Mouse (Mus musculus) testis, adult 2 months (tissue): Measurements from ENCODE around the gene Psmd2. TPM values are rescaled to one million over a fixed set of nuclear protein-coding genes. Genes with fewer than 3 reads are reported as not detected.

Source experiments
- H3K27ac ChIP-seq: fragments of 200-500 bp; 2 replicates; pipeline ENCODE4 v1.5.1; 2012; ENCODE audit warnings: low read depth, low read length; ENCODE audit not compliant: control insufficient read depth, insufficient read depth
- H3K27me3 ChIP-seq: fragments of 200-500 bp; 2 replicates; pipeline ENCODE4 v1.6.1; 2012; ENCODE audit warnings: mild to moderate bottlenecking, low read length, moderate library complexity; ENCODE audit not compliant: control insufficient read depth, insufficient read depth
- H3K36me3 ChIP-seq: fragments of 200-500 bp; 2 replicates; pipeline ENCODE4 v1.6.1; 2012; ENCODE audit warnings: mild to moderate bottlenecking, low read length; ENCODE audit not compliant: control insufficient read depth, insufficient read depth
- H3K4me1 ChIP-seq: fragments of 200-500 bp; 2 replicates; pipeline ENCODE4 v1.6.1; 2012; ENCODE audit warnings: low read length; ENCODE audit not compliant: control insufficient read depth, insufficient read depth
- H3K4me3 ChIP-seq: fragments of 200-500 bp; 2 replicates; pipeline ENCODE4 v1.5.1; 2012; ENCODE audit warnings: low read depth, mild to moderate bottlenecking, low read length, moderate library complexity, mixed read lengths; ENCODE audit not compliant: control insufficient read depth
- CTCF ChIP-seq: fragments of 200-500 bp; IDR thresholded peaks from 2 replicates; pipeline ENCODE4 v1.5.1; 2012; ENCODE audit warnings: low read depth, mild to moderate bottlenecking, inconsistent platforms, low read length, moderate library complexity; ENCODE audit not compliant: control insufficient read depth, insufficient read depth, insufficient replicate concordance
- POLR2A ChIP-seq: fragments of 200-500 bp; IDR thresholded peaks from 2 replicates; pipeline ENCODE4 v1.6.1; 2012; ENCODE audit warnings: low read depth, mild to moderate bottlenecking, inconsistent platforms, low read length, moderate library complexity; ENCODE audit not compliant: control insufficient read depth
- polyA plus RNA-seq: library from polyadenylated mRNA; depleted of rRNA; stranded (reverse); fragments of >200 nt; gene quantifications from 2 replicates; pipeline ENCODE4 v1.2.3, GENCODE M21; 2012

Psmd2 gene
- polyA plus RNA-seq, 1 experiment = 287 TPM

- Histone ChIP-seq H3K4me3 (peak overlapping the region; percentile 88), H3K4me1 (peaks cover 22% of the 10 kb centered on the region), H3K27me3 (peaks cover 2% of the 10 kb centered on the region; the same call in 1 of the 2 replicates), H3K36me3 (no peaks in the 10 kb centered on the region), H3K27ac (no peak overlapping the region)
- no peak for TF ChIP-seq POLR2A
- no peak for TF ChIP-seq CTCF
These were observed 30.7 kb upstream of the Psmd2 start for GRCm38 (mm10) chr16:20620751-20621190.

DNA sequence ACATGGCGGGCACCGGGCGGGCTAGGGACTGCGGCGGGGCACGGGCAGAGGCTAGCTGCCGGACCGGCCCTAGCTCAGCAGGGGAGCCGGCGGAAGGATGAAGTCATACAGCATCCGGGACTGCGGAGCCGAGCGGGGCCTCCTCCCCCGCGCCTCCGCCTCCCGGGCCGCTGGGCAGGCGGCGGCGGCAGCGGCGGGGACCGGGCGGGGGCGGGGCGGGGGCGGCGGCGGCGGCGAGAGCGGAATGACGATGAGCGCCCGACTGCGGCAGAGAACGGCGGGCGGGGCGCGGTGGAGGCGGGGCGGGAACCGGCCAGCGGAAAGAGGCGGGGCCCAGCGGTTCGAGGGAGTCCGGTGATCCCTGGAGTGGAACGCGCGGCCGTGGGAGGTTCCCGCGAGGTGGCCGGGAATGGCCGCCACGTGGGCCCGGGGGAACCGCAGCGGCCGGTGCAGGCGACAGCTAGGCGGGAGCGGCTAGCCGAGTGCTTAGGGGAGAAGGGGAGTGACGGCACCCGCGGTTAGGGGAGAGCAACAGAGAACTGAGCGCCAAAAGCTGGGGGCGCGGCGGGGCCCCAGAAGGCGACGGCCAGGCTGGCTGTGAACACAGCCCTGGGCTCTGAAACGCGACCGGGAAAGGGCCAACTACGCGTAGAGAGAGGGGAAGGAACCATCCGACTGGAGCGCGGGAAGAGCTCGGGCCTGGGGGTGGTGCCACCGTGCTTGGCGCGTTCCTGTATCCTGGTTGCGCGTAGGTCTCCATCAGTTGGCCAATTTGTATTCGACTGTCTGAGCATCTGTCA, 30.1 kb upstream of the Psmd2 start, which contains the start of gene Camk2n2:
Gene Camk2n2 (minus strand): TSS at position 97 of the 800 bp plus-strand sequence.
- H3K36me3 ChIP-seq = no peaks in the 10 kb centered on the region
- peak within 1 kb of the TSS; percentile 32 for H3K27ac ChIP-seq

GRCm38 (mm10) chr16:20621991-20622685, 29.3 kb upstream of the Psmd2 start:
- Histone ChIP-seq H3K4me1 (peaks cover 22% of the 10 kb centered on the region), H3K4me3 (peak overlapping the region; percentile 88), H3K27ac (peak overlapping the region; percentile 32; the same call in 1 of the 2 replicates), H3K36me3 (no peaks in the 10 kb centered on the region), H3K27me3 (peaks cover 2% of the 10 kb centered on the region; the same call in 1 of the 2 replicates)
- TF ChIP-seq POLR2A (0 out of 2 replicates have a peak, but pooled peaks have one; percentile 26), CTCF (no peak)

More for the DNA sequence above, 30.1 kb upstream of the Psmd2 start, which contains the start of gene Camk2n2:
- Histone ChIP-seq H3K27me3 (peaks cover 2% of the 10 kb centered on the region; the same call in 1 of the 2 replicates), H3K4me1 (peaks cover 22% of the 10 kb centered on the region), H3K4me3 (peak within 1 kb of the TSS; percentile 88)
- TF ChIP-seq POLR2A (no peak), CTCF (no peak)

DNA sequence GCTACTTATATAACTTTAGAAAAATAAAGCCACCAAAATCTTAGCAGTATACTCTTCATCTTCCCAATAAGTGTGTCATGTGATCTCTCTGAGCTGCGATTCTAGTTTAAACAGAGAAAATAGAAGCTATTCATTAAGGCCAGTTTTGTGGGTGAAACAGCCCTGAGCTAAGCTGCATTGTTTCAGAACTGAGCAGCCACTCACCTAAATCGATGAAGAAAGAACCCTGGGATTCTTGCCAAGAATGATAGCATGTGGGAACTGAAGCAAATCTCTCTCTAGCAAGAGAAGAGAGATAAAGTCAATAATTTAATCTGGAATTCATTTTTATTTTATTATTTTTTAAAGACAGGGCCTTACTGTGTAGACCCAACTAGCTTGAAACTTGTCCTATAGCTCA, 28.2 kb upstream of the Psmd2 start:
- TF ChIP-seq CTCF (no peak), POLR2A (no peak)
- Histone ChIP-seq H3K36me3 (no peaks in the 10 kb centered on the region), H3K27ac (no peak overlapping the region), H3K4me1 (peaks cover 22% of the 10 kb centered on the region), H3K4me3 (no peak overlapping the region), H3K27me3 (peaks cover 2% of the 10 kb centered on the region; the same call in 1 of the 2 replicates)

DNA sequence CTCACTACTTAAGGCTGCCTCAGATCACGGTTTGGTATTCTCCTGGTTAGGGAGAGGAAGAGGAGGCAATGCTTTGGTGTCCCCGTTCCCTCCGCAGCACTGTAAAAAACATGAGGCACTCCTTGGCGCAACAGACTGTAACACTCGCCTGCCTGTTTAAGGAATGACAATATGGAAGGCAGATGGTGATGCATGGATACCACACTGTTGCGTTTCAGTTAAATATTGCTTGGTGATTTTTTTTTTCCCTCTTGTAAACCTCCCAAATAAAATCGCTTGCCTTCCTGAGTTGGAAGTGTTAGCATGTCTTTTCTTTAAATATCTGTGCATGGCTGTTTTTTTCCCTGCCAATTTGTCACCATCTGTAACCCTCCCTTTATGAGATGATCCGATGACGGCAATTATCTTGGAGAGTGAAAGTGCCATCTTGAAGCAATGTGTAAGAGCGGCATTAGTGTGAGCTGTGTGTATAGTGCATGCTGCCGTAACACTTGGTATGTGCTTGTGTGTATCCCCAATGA, 22.5 kb upstream of the Psmd2 start:
- Histone ChIP-seq H3K4me1 (peaks cover 11% of the 10 kb centered on the region), H3K27me3 (no peaks in the 10 kb centered on the region), H3K4me3 (no peak overlapping the region), H3K36me3 (no peaks in the 10 kb centered on the region), H3K27ac (no peak overlapping the region)
- TF ChIP-seq CTCF (no peak), POLR2A (no peak)

DNA sequence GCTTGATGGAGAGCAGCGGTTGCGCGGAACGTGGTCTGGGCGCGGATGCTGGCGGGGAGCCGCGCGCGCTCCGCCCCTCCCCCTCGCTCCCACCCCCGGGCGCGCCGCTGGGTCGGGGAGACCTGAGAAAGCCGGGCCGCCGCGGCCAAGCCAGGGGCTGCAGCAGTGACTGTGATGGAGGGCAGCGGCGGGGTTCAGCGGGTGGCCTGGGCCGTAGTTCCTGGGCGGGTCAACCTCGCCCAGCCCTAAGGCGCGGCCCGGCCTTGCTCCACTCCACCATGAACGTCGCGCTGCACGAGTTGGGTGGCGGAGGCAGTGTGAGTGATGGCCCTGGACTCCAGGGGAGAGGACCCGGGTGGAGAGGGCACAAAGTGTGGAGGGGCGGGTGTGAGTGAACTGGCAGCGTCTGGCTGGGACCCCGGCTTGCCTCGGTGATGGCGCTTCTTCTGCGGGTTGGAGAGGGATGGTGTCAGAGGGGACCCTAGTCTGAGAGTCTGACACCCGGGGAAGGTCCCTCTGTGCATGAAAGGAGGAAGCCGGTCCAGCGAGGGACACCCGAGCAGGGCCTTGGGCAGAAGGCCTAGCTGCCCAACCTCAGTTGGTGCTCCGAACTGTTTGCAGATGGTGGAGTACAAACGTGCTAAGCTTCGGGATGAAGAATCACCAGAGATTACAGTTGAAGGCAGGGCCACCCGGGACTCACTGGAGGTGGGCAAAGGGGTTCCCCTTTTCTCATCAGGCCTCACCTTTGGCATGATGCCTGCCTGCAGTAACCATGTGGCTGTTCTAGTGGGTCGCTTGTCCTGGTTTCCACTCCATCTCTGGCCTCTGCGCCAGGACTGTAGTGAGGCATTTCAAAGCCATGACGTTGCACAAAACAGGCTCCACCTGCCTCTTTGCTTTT, 21.5 kb upstream of the Psmd2 start, which contains the start of gene Ece2:
Gene Ece2 (plus strand): TSS at position 98 of the 904 bp plus-strand sequence.
- Histone ChIP-seq H3K27me3 (no peaks in the 10 kb centered on the region), H3K36me3 (no peaks in the 10 kb centered on the region), H3K27ac (no peak within 1 kb of the TSS), H3K4me3 (peak within 1 kb of the TSS; percentile 76), H3K4me1 (peaks cover 11% of the 10 kb centered on the region)
- TF ChIP-seq CTCF = no peak
- no peak for TF ChIP-seq POLR2A

DNA sequence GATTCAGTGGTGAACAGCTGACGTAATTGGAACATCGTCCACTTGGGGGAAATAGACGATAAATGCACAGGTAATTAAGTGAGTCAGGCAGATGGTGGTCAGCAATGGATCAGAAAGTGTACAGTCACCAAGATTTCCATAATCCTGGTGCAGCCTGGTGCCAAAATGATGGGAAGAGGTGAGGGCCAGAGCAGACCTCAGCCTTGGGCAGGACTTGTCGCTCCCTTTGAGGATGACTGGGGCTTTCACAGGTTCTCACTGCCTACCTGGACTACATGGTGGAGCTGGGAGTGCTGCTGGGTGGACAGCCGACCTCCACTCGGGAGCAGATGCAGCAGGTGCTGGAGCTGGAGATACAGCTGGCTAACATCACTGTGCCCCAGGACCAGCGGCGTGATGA, 14.0 kb upstream of the Psmd2 start:
- no peak overlapping the region for H3K27ac ChIP-seq
- H3K36me3 ChIP-seq = no peaks in the 10 kb centered on the region
- no peaks in the 10 kb centered on the region for H3K4me1 ChIP-seq
- no peak overlapping the region for H3K4me3 ChIP-seq
- TF ChIP-seq CTCF = no peak
- H3K27me3 ChIP-seq = no peaks in the 10 kb centered on the region
